Mouse (Mus musculus): Measurements from ENCODE around the gene Dync1li2.

Gene Dync1li2

DNA sequence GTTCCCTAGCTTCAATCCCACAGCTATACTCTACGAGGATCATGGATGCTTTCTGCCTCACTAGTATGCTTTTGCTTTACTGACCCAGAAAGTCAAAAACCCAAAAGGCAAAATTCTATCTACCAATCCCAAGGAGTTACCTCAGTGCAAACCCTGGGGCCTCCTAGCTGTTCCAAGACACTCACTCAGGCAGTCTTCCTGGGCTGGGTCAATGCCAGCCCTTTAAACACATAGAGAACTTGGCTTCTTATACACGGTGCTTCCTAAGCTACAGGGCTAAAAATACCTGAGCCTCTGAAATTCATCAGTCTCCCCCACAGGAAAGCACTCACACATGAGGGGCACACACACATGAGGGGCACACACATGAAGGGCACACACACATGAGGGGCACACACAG, 59.6 kb downstream of the Dync1li2 start:
- no peak for DNase-seq (ENCODE audit: low read depth, low spot score)

GRCm38 (mm10) chr8:104380961-104381411, 61.9 kb downstream of the Dync1li2 start:
- DNase-seq (ENCODE audit: low read depth, low spot score), result no peak

GRCm38 (mm10) chr8:104380269-104380668, 62.6 kb downstream of the Dync1li2 start:
- DNase-seq (ENCODE audit: low read depth, low spot score), result no peak

GRCm38 (mm10) chr8:104379301-104379836, 63.5 kb downstream of the Dync1li2 start:
- no peak for DNase-seq (ENCODE audit: low read depth, low spot score)

DNA sequence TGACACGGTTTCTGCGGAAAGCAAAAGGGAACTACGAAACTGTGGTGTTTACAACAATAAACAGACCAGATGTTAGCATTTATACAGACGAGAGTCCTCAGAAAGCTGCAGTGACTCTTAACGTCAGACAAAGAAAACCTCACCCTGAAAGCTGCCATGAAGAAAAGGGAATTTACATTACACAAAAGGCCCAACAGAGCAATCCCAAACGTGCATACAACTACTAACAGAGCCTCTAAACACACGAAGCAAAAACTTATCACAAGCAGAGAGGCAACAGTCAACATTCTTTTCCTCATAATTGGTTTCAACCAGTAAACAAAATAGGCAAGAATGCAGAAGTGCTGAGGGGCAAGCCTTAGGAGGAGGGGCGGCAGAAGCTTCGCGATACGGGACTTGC, 66.2 kb downstream of the Dync1li2 start:
- DNase-seq (ENCODE audit: low read depth, low spot score), result no peak

GRCm38 (mm10) chr8:104375959-104376358, 66.9 kb downstream of the Dync1li2 start:
- no peak for DNase-seq (ENCODE audit: low read depth, low spot score)

DNA sequence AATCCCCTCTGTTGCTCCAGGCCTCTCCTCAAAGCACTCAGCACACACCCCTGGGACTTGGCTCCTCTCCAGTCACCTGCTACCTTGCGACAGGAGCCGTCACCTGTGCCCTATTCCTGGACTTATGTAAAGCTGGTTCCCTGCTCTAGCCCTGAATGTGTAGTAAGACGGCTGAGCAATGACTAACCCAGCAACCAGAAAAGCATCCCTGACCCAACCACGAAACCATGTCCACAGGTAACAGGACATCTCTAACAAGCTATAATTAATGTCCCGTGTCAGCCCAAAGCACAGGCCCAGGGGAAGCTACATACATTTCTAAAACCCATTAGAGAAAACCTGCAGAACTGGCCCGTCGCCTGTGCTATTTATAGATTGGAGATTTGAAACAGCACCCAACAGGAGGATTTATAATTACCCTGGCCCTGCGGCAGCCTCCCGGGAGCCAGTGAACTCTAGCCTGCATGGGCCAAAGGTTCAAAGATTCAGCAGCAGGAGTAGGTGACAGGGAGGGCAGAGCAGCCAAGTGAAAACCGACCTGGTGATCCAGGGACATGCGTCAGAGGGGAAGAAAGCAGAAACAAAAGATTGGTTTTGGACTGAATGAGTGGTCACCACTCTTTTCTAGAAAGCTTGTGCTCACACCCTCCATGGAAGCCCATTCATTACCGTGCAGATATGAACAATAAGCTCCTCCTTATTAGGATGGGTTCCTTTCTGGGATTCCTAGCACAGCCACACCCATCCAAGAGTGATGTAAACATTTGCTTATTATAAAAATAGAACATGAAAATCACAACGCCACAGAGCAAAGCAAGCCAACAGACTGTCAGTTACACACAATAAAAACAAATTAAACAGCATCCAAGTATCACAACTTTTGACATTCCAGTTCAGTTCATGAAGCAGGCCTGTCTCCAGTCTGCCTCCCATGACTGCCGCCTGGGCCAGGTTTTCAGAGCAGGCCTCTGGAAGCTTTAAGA, 67.7 kb downstream of the Dync1li2 start:
- no peak for DNase-seq (ENCODE audit: low read depth, low spot score)

GRCm38 (mm10) chr8:104374269-104374668, 68.6 kb downstream of the Dync1li2 start:
- DNase-seq (ENCODE audit: low read depth, low spot score), result no peak

DNA sequence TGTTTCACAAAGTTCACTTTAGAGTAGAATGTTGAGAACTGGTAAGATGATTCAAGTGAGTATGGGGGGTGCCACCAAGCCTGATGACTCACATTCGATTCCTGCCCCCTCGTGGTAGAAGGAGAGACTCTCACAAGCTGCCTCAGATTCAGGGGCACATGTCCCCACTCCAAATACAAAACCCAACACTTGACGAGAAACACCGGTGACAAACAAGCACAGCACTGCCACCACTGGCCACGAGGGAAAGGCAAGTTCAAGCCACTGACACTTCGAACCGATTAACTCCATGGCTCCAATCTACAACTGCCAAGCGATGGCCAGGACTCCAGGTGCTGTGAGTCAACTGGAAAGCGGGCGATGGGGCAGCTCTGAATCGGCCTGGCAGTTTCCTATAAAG, 69.1 kb downstream of the Dync1li2 start:
- no peak for DNase-seq (ENCODE audit: low read depth, low spot score)

GRCm38 (mm10) chr8:104371121-104371520, 71.7 kb downstream of the Dync1li2 start:
- no peak for DNase-seq (ENCODE audit: low read depth, low spot score)

- no peak for DNase-seq (ENCODE audit: low read depth, low spot score)
Observed at GRCm38 (mm10) chr8:104370071-104370470, 72.8 kb downstream of the Dync1li2 start.

DNA sequence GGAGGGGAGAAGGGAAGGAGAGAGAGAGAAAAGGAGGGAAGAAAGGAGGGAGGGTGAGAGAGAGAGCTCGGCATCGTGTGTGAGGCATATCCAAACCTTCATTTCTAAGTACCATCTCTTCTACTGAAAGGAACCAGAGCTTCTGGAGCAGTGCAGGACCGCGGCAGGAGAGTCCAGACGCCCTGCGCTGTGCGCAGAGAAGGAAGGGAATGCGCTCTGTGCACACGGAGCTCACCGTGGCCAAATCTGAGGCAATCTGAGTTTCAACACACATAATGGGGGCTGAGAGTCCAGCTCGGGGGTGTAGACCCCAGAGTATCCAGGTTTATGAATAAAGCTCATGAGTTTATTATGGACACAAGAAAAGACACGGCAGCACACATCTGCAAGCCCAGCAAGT, 73.3 kb downstream of the Dync1li2 start:
- no peak for DNase-seq (ENCODE audit: low read depth, low spot score)

All from brain, embryonic 18.5 days (tissue).